Mouse (Mus musculus): ENCODE measurements around the gene Pdk1. TPM values are rescaled to one million over a fixed set of nuclear protein-coding genes. Genes with fewer than 3 reads are reported as not detected.

The Pdk1 gene
- polyA plus RNA-seq, 1 experiment from 2014 or later: 45.0 TPM

- H3K36me3 ChIP-seq (ENCODE audit: control insufficient read depth, insufficient read depth): no peaks in the 10 kb centered on the region
- H3K27me3 ChIP-seq (ENCODE audit: control insufficient read depth, insufficient read depth, low read depth, low read length): no peaks in the 10 kb centered on the region
- no peak overlapping the region for H3K9ac ChIP-seq (ENCODE audit: low read depth, low read length)
- H3K4me1 ChIP-seq (ENCODE audit: control insufficient read depth, low read depth, low read length): no peaks in the 10 kb centered on the region; the same call in 1 of the 2 replicates
- H3K4me2 ChIP-seq (ENCODE audit: low read depth, low read length): no peak overlapping the region
- no peak overlapping the region for H3K4me3 ChIP-seq (ENCODE audit: low read depth, low read length)
- WGBS (ENCODE audit: insufficient replicate concordance): 44% methylated on average over 3 of the region's 3 CpGs
- ATAC-seq (ENCODE audit: low read depth): no peak
- H3K9me3 ChIP-seq (replicated peaks; ENCODE audit: control insufficient read depth, low read length): no peaks in the 10 kb centered on the region
- no peak overlapping the region for H3K27ac ChIP-seq (ENCODE audit: low read length)
Measured at GRCm38 (mm10) chr2:71867019-71867418, 6.0 kb upstream of the Pdk1 start.

- 8% methylated on average over 5 of the region's 5 CpGs for WGBS (ENCODE audit: insufficient replicate concordance)
- peaks cover 4% of the 10 kb centered on the region for H3K4me1 ChIP-seq (ENCODE audit: control insufficient read depth, low read depth, low read length)
- peak; percentile 45; the same call in 1 of the 2 replicates for ATAC-seq (ENCODE audit: low read depth)
- H3K9ac ChIP-seq (ENCODE audit: low read depth, low read length): no peak overlapping the region
- no peaks in the 10 kb centered on the region for H3K27me3 ChIP-seq (ENCODE audit: control insufficient read depth, insufficient read depth, low read depth, low read length)
- H3K27ac ChIP-seq (ENCODE audit: low read length): no peak overlapping the region
- no peak overlapping the region for H3K4me2 ChIP-seq (ENCODE audit: low read depth, low read length)
- no peaks in the 10 kb centered on the region for H3K36me3 ChIP-seq (ENCODE audit: control insufficient read depth, insufficient read depth)
- no peaks in the 10 kb centered on the region for H3K9me3 ChIP-seq (replicated peaks; ENCODE audit: control insufficient read depth, low read length)
- H3K4me3 ChIP-seq (ENCODE audit: low read depth, low read length): no peak overlapping the region
Measured at GRCm38 (mm10) chr2:71867480-71867879, 5.5 kb upstream of the Pdk1 start.

GRCm38 (mm10) chr2:71868256-71868655, 4.8 kb upstream of the Pdk1 start:
- 88% methylated on average over 1 of the region's 1 CpGs for WGBS (ENCODE audit: insufficient replicate concordance)
- no peak for ATAC-seq (ENCODE audit: low read depth)
- Histone ChIP-seq H3K4me3 (ENCODE audit: low read depth, low read length) (no peak overlapping the region), H3K4me1 (ENCODE audit: control insufficient read depth, low read depth, low read length) (peaks cover 8% of the 10 kb centered on the region), H3K27me3 (ENCODE audit: control insufficient read depth, insufficient read depth, low read depth, low read length) (no peaks in the 10 kb centered on the region), H3K9me3 (replicated peaks; ENCODE audit: control insufficient read depth, low read length) (no peaks in the 10 kb centered on the region), H3K27ac (ENCODE audit: low read length) (no peak overlapping the region), H3K4me2 (ENCODE audit: low read depth, low read length) (no peak overlapping the region), H3K9ac (ENCODE audit: low read depth, low read length) (no peak overlapping the region), H3K36me3 (ENCODE audit: control insufficient read depth, insufficient read depth) (no peaks in the 10 kb centered on the region)

- Histone ChIP-seq H3K27ac (ENCODE audit: low read length) (no peak overlapping the region), H3K9ac (ENCODE audit: low read depth, low read length) (no peak overlapping the region), H3K4me3 (ENCODE audit: low read depth, low read length) (peak overlapping the region; percentile 94), H3K9me3 (replicated peaks; ENCODE audit: control insufficient read depth, low read length) (no peaks in the 10 kb centered on the region), H3K4me2 (ENCODE audit: low read depth, low read length) (peak overlapping the region; percentile 82), H3K4me1 (ENCODE audit: control insufficient read depth, low read depth, low read length) (peaks cover 30% of the 10 kb centered on the region), H3K27me3 (ENCODE audit: control insufficient read depth, insufficient read depth, low read depth, low read length) (no peaks in the 10 kb centered on the region), H3K36me3 (ENCODE audit: control insufficient read depth, insufficient read depth) (no peaks in the 10 kb centered on the region)
- no peak for ATAC-seq (ENCODE audit: low read depth)
- WGBS (ENCODE audit: insufficient replicate concordance): 71% methylated on average over 10 of the region's 10 CpGs
Measured at GRCm38 (mm10) chr2:71872141-71872540, 883 bp upstream of the Pdk1 start.

- ATAC-seq (ENCODE audit: low read depth): peak; percentile 37
- no peaks in the 10 kb centered on the region for H3K36me3 ChIP-seq (ENCODE audit: control insufficient read depth, insufficient read depth)
- peak overlapping the region; percentile 95 for H3K4me2 ChIP-seq (ENCODE audit: low read depth, low read length)
- H3K9me3 ChIP-seq (replicated peaks; ENCODE audit: control insufficient read depth, low read length): no peaks in the 10 kb centered on the region
- peak overlapping the region; percentile 96 for H3K27ac ChIP-seq (ENCODE audit: low read length)
- H3K27me3 ChIP-seq (ENCODE audit: control insufficient read depth, insufficient read depth, low read depth, low read length): no peaks in the 10 kb centered on the region
- peak overlapping the region; percentile 98 for H3K9ac ChIP-seq (ENCODE audit: low read depth, low read length)
- peak overlapping the region; percentile 94 for H3K4me3 ChIP-seq (ENCODE audit: low read depth, low read length)
- under 1% methylated on average over 50 of the region's 51 CpGs for WGBS (ENCODE audit: insufficient replicate concordance)
- H3K4me1 ChIP-seq (ENCODE audit: control insufficient read depth, low read depth, low read length): peaks cover 42% of the 10 kb centered on the region
Measured at GRCm38 (mm10) chr2:71873474-71874322, 674 bp downstream of the Pdk1 start.

GRCm38 (mm10) chr2:71874422-71874821, 1.4 kb downstream of the Pdk1 start:
- Histone ChIP-seq H3K36me3 (ENCODE audit: control insufficient read depth, insufficient read depth) (no peaks in the 10 kb centered on the region), H3K9me3 (replicated peaks; ENCODE audit: control insufficient read depth, low read length) (no peaks in the 10 kb centered on the region), H3K27ac (ENCODE audit: low read length) (peak overlapping the region; percentile 96), H3K4me1 (ENCODE audit: control insufficient read depth, low read depth, low read length) (peaks cover 46% of the 10 kb centered on the region), H3K9ac (ENCODE audit: low read depth, low read length) (peak overlapping the region; percentile 98), H3K4me3 (ENCODE audit: low read depth, low read length) (peak overlapping the region; percentile 94), H3K27me3 (ENCODE audit: control insufficient read depth, insufficient read depth, low read depth, low read length) (no peaks in the 10 kb centered on the region), H3K4me2 (ENCODE audit: low read depth, low read length) (peak overlapping the region; percentile 95)
- ATAC-seq (ENCODE audit: low read depth): 0 out of 2 replicates have a peak, but pooled peaks have one; percentile 9
- WGBS (ENCODE audit: insufficient replicate concordance): 30% methylated on average over 2 of the region's 2 CpGs

- peak overlapping the region; percentile 94 for H3K4me3 ChIP-seq (ENCODE audit: low read depth, low read length)
- H3K27me3 ChIP-seq (ENCODE audit: control insufficient read depth, insufficient read depth, low read depth, low read length): no peaks in the 10 kb centered on the region
- peaks cover 49% of the 10 kb centered on the region for H3K4me1 ChIP-seq (ENCODE audit: control insufficient read depth, low read depth, low read length)
- peak overlapping the region; percentile 98 for H3K9ac ChIP-seq (ENCODE audit: low read depth, low read length)
- no peaks in the 10 kb centered on the region for H3K36me3 ChIP-seq (ENCODE audit: control insufficient read depth, insufficient read depth)
- H3K9me3 ChIP-seq (replicated peaks; ENCODE audit: control insufficient read depth, low read length): no peaks in the 10 kb centered on the region
- peak overlapping the region; percentile 95 for H3K4me2 ChIP-seq (ENCODE audit: low read depth, low read length)
- no peak for ATAC-seq (ENCODE audit: low read depth)
- 45% methylated on average over 2 of the region's 2 CpGs for WGBS (ENCODE audit: insufficient replicate concordance)
- peak overlapping the region; percentile 96 for H3K27ac ChIP-seq (ENCODE audit: low read length)
Measured at GRCm38 (mm10) chr2:71874836-71875235, 1.8 kb downstream of the Pdk1 start.

- peak overlapping the region; percentile 4; the same call in 1 of the 2 replicates for H3K4me2 ChIP-seq (ENCODE audit: low read depth, low read length)
- ATAC-seq (ENCODE audit: low read depth): no peak
- no peaks in the 10 kb centered on the region for H3K9me3 ChIP-seq (replicated peaks; ENCODE audit: control insufficient read depth, low read length)
- H3K4me1 ChIP-seq (ENCODE audit: control insufficient read depth, low read depth, low read length): peaks cover 41% of the 10 kb centered on the region
- H3K36me3 ChIP-seq (ENCODE audit: control insufficient read depth, insufficient read depth): peaks cover 15% of the 10 kb centered on the region
- H3K4me3 ChIP-seq (ENCODE audit: low read depth, low read length): no peak overlapping the region
- H3K27ac ChIP-seq (ENCODE audit: low read length): peak overlapping the region; percentile 79
- no peaks in the 10 kb centered on the region for H3K27me3 ChIP-seq (ENCODE audit: control insufficient read depth, insufficient read depth, low read depth, low read length)
- peak overlapping the region; percentile 33 for H3K9ac ChIP-seq (ENCODE audit: low read depth, low read length)
- WGBS (ENCODE audit: insufficient replicate concordance): 81% methylated on average over 4 of the region's 4 CpGs
Measured at GRCm38 (mm10) chr2:71877865-71878264, 4.8 kb downstream of the Pdk1 start.

- peak overlapping the region; percentile 4 for H3K4me2 ChIP-seq (ENCODE audit: low read depth, low read length)
- peaks cover 15% of the 10 kb centered on the region for H3K36me3 ChIP-seq (ENCODE audit: control insufficient read depth, insufficient read depth)
- peaks cover 41% of the 10 kb centered on the region for H3K4me1 ChIP-seq (ENCODE audit: control insufficient read depth, low read depth, low read length)
- H3K9ac ChIP-seq (ENCODE audit: low read depth, low read length): peak overlapping the region; percentile 33
- no peaks in the 10 kb centered on the region for H3K9me3 ChIP-seq (replicated peaks; ENCODE audit: control insufficient read depth, low read length)
- no peak overlapping the region for H3K4me3 ChIP-seq (ENCODE audit: low read depth, low read length)
- 19% methylated on average over 2 of the region's 2 CpGs for WGBS (ENCODE audit: insufficient replicate concordance)
- peak overlapping the region; percentile 79 for H3K27ac ChIP-seq (ENCODE audit: low read length)
- ATAC-seq (ENCODE audit: low read depth): peak; percentile 63
- no peaks in the 10 kb centered on the region for H3K27me3 ChIP-seq (ENCODE audit: control insufficient read depth, insufficient read depth, low read depth, low read length)
Measured at GRCm38 (mm10) chr2:71878441-71878840, 5.4 kb downstream of the Pdk1 start.

Data from liver, embryonic 16.5 days (tissue).